Mouse (Mus musculus) testis, adult 2 months (tissue): Measurements from ENCODE around the gene Rnasek.

ENCODE experiments used
- CTCF ChIP-seq: fragments of 200-500 bp; IDR thresholded peaks from 2 replicates; pipeline ENCODE4 v1.5.1; 2012; ENCODE audit warnings: low read depth, mild to moderate bottlenecking, inconsistent platforms, low read length, moderate library complexity; ENCODE audit not compliant: control insufficient read depth, insufficient read depth, insufficient replicate concordance
- POLR2A ChIP-seq: fragments of 200-500 bp; IDR thresholded peaks from 2 replicates; pipeline ENCODE4 v1.6.1; 2012; ENCODE audit warnings: low read depth, mild to moderate bottlenecking, inconsistent platforms, low read length, moderate library complexity; ENCODE audit not compliant: control insufficient read depth

DNA sequence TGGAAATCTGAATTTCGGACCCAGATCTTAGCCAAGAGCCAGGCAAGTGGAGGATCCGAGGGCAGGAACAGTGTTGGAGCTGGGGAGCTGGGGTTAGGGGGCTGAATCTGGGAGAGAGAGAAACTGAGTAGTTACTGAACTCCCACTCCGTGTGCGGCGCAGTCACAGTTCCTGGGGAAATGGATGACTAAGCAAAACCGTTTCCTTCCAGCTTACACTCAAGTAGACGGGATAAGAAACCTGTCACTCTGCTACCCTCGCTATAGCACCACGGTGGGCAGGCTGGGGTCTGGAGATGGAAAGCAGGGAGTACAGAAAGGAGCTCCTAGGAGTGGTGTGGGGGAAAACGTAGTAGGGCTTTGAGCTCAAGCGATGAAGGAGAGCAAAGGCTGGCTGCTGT lies 10.5 kb upstream of the Rnasek start:
- TF ChIP-seq CTCF (no peak), POLR2A (no peak)
